Mouse (Mus musculus) hindbrain, postnatal 0 days (tissue): ENCODE measurements around the gene Ptrh2. TPM values are rescaled to one million over a fixed set of nuclear protein-coding genes. Genes with fewer than 3 reads are reported as not detected.

Experiments used
- ATAC-seq: fragments of 200-750 bp; cut with Nextera tagmentation; 2 replicates; pipeline ENCODE4 v1.8.0; 2017; ENCODE audit warnings: mild to moderate bottlenecking, moderate TSS enrichment, moderate library complexity
- DNase-seq: peaks from one replicate; pipeline ENCODE4 v3.0.0-alpha.2; 2015; ENCODE audit warnings: low spot score
- H3K27ac ChIP-seq: fragments of 300-500 bp; sonication (generic); 2 replicates; pipeline ENCODE4 v1.5.1; 2014; ENCODE audit warnings: mild to moderate bottlenecking
- H3K27me3 ChIP-seq: fragments of 300-500 bp; sonication (generic); 2 replicates; pipeline ENCODE4 v1.6.1; 2014; ENCODE audit warnings: low read length, mixed read lengths; ENCODE audit not compliant: insufficient read depth
- H3K36me3 ChIP-seq: fragments of 300-500 bp; sonication (generic); 2 replicates; pipeline ENCODE4 v1.6.1; 2014; ENCODE audit warnings: low read length, mixed read lengths; ENCODE audit not compliant: insufficient read depth
- H3K4me1 ChIP-seq: fragments of 300-500 bp; sonication (generic); 2 replicates; pipeline ENCODE4 v1.6.1; 2014; ENCODE audit warnings: antibody characterized with exemption, low read length, mixed read lengths; ENCODE audit not compliant: insufficient read depth
- H3K4me2 ChIP-seq: fragments of 300-500 bp; sonication (generic); 2 replicates; pipeline ENCODE4 v1.6.1; 2014; ENCODE audit warnings: low read depth, mild to moderate bottlenecking, low read length, moderate library complexity, mixed read lengths
- H3K4me3 ChIP-seq: fragments of 300-500 bp; sonication (generic); 2 replicates; pipeline ENCODE4 v1.5.1; 2014; ENCODE audit warnings: low read length
- H3K9ac ChIP-seq: fragments of 300-500 bp; sonication (generic); replicated peaks from 2 replicates; pipeline ENCODE4 v1.6.1; 2014; ENCODE audit warnings: mild to moderate bottlenecking, low read length, moderate library complexity, mixed read lengths
- H3K9me3 ChIP-seq: fragments of 300-500 bp; sonication (generic); 2 replicates; pipeline ENCODE4 v1.6.1; 2016; ENCODE audit warnings: low read length, mixed read lengths
- CTCF ChIP-seq: IDR thresholded peaks from 2 replicates; pipeline ENCODE4 v1.5.1; 2016; ENCODE audit warnings: antibody characterized with exemption, control low read depth, low read depth
- WGBS: fragments of 180-500 bp; shearing (Covaris S2); extraction: QIAGEN DNeasy Blood & Tissue Kit; methylation state at CpG from one replicate; pipeline ENCODE4 v1.1.7; 2014; 5-methylcytosine and 5-hydroxymethylcytosine counted together
- polyA plus RNA-seq: library from polyadenylated mRNA; unstranded; fragments of >200 nt; fragmentation: Nextera tagmentation; extraction: Ambion mirVana; gene quantifications from 2 replicates; pipeline ENCODE4 v1.2.1, GENCODE M21; 2015
- total RNA-seq: library from RNA; depleted of rRNA; stranded (reverse); fragments of >200 nt; gene quantifications from 2 replicates; pipeline ENCODE4 v1.2.3, GENCODE M21; 2014; rRNA removed

Ptrh2 gene
- total and polyA plus RNA-seq, 2 experiments from 2014 or later, result 10.6 to 21.2 TPM

DNA sequence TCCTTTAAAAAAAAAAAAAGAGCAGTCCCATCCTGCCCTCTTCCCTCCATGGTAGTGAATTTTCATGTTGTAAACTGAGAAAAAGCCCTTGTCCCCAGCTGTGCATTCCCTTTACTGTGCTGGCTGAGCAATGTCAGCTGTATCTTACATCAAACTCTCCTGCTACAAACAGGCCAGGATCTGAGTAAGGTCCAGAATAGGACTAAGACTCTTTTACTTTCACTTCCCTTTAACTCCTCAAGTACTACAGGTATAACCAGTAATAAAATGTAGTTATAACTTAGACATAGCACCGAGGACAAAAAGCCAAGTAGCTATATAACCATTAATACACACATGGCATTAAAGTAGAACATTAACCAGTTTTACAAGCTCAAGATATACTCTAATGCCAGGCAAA lies 55.2 kb downstream of the Ptrh2 start:
- H3K9ac ChIP-seq, result no peak overlapping the region
- 94% methylated on average over 1 of the region's 1 CpGs for WGBS
- H3K4me3 ChIP-seq, result no peak overlapping the region
- DNase-seq (no peak), ATAC-seq (no peak)
- H3K4me2 ChIP-seq, result no peak overlapping the region
- H3K4me1 ChIP-seq, result no peaks in the 10 kb centered on the region
- no peaks in the 10 kb centered on the region for H3K27me3 ChIP-seq
- no peak overlapping the region for H3K27ac ChIP-seq
- TF ChIP-seq CTCF, result no peak
- peaks cover 6% of the 10 kb centered on the region; the same call in 1 of the 2 replicates for H3K36me3 ChIP-seq
- H3K9me3 ChIP-seq, result no peaks in the 10 kb centered on the region

GRCm38 (mm10) chr11:86739470-86739869 lies 55.7 kb downstream of the Ptrh2 start:
- 93% methylated on average over 2 of the region's 2 CpGs for whole genome bisulfite sequencing
- Histone ChIP-seq H3K9ac (no peak overlapping the region), H3K4me2 (no peak overlapping the region), H3K27ac (no peak overlapping the region), H3K27me3 (no peaks in the 10 kb centered on the region), H3K4me1 (no peaks in the 10 kb centered on the region), H3K4me3 (no peak overlapping the region), H3K36me3 (peaks cover 1% of the 10 kb centered on the region; the same call in 1 of the 2 replicates), H3K9me3 (no peaks in the 10 kb centered on the region)
- TF ChIP-seq CTCF, result no peak
- DNase-seq (no peak), ATAC-seq (no peak)

- H3K27me3 ChIP-seq, result no peaks in the 10 kb centered on the region
- DNase-seq (no peak), ATAC-seq (no peak)
- no peaks in the 10 kb centered on the region for H3K9me3 ChIP-seq
- H3K4me3 ChIP-seq, result no peak overlapping the region
- no peak overlapping the region for H3K4me2 ChIP-seq
- WGBS, result 90% methylated on average over 5 of the region's 5 CpGs
- no peaks in the 10 kb centered on the region for H3K36me3 ChIP-seq
- H3K27ac ChIP-seq, result no peak overlapping the region
- TF ChIP-seq CTCF, result no peak
- no peaks in the 10 kb centered on the region for H3K4me1 ChIP-seq
- no peak overlapping the region for H3K9ac ChIP-seq
These were observed 57.7 kb downstream of the Ptrh2 start for GRCm38 (mm10) chr11:86741505-86741904.

Other genes starting within 250 kb of the Ptrh2 start
- gene Rnft1, start 199.3 kb upstream of the Ptrh2 start, total RNA-seq, result 5.1 and 5.7 TPM in 2 replicates
- 15.0 and 16.3 TPM in 2 replicates for gene Rnft1, start 199.3 kb upstream of the Ptrh2 start, polyA plus RNA-seq
- 21.9 and 34.2 TPM in 2 replicates for gene Rps6kb1, start 139.2 kb upstream of the Ptrh2 start, total RNA-seq
- 67.3 and 67.7 TPM in 2 replicates for gene Rps6kb1, start 139.2 kb upstream of the Ptrh2 start, polyA plus RNA-seq
- gene Tubd1, start 139.0 kb upstream of the Ptrh2 start, total RNA-seq, result 1.8 and 2.6 TPM in 2 replicates
- 6.4 and 7.2 TPM in 2 replicates for gene Tubd1, start 139.0 kb upstream of the Ptrh2 start, polyA plus RNA-seq
- 31.3 and 51.6 TPM in 2 replicates for gene Vmp1, start 149 bp upstream of the Ptrh2 start, total RNA-seq
- 128 and 129 TPM in 2 replicates for gene Vmp1, start 149 bp upstream of the Ptrh2 start, polyA plus RNA-seq
- gene Cltc, start 73.6 kb downstream of the Ptrh2 start, total RNA-seq, result 389 and 472 TPM in 2 replicates
- 129 and 136 TPM in 2 replicates for gene Cltc, start 73.6 kb downstream of the Ptrh2 start, polyA plus RNA-seq
- gene Dhx40, start 123.8 kb downstream of the Ptrh2 start, total RNA-seq, result 9.8 and 12.0 TPM in 2 replicates
- 12.5 and 12.6 TPM in 2 replicates for gene Dhx40, start 123.8 kb downstream of the Ptrh2 start, polyA plus RNA-seq